Mouse (Mus musculus): ENCODE results near the gene Isl1. TPM values are rescaled to one million over a fixed set of nuclear protein-coding genes. Genes with fewer than 3 reads are reported as not detected.
A peak's percentile ranks its signal among the peaks of the same experiment; 100 is the strongest.

The Isl1 gene
- polyA plus RNA-seq (2016; fragmentation: Nextera tagmentation; extraction: Ambion mirVana), result 7.0 and 27.2 TPM in 2 replicates

- peak; percentile 93 for DNase-seq (ENCODE audit: low spot score)
- peak within 1 kb of the TSS; percentile 75 for H3K4me3 ChIP-seq
- H3K9me3 ChIP-seq, result no peaks in the 10 kb centered on the region
- no peaks in the 10 kb centered on the region for H3K36me3 ChIP-seq
- peaks cover 83% of the 10 kb centered on the region for H3K27me3 ChIP-seq (ENCODE audit: insufficient read depth, poor library complexity, severe bottlenecking)
- under 1% methylated on average over 82 of the region's 82 CpGs for WGBS
- peak within 1 kb of the TSS; percentile 88 for H3K27ac ChIP-seq
- peaks cover 25% of the 10 kb centered on the region for H3K4me1 ChIP-seq
Measured at GRCm38 (mm10) chr13:116309584-116310462, at the start of gene Isl1. Gene Isl1 (minus strand): TSS chr13:116309689.

GRCm38 (mm10) chr13:116335763-116336162 lies 26.3 kb upstream of the Isl1 start:
- DNase-seq (ENCODE audit: low spot score), result no peak
- 74% methylated on average over 3 of the region's 3 CpGs for WGBS
- no peak overlapping the region for H3K4me3 ChIP-seq
- no peaks in the 10 kb centered on the region for H3K27me3 ChIP-seq (ENCODE audit: insufficient read depth, poor library complexity, severe bottlenecking)
- no peaks in the 10 kb centered on the region for H3K9me3 ChIP-seq
- H3K36me3 ChIP-seq, result no peaks in the 10 kb centered on the region
- no peak overlapping the region for H3K27ac ChIP-seq
- no peaks in the 10 kb centered on the region for H3K4me1 ChIP-seq

- WGBS, result 2% methylated on average over 28 of the region's 28 CpGs
- H3K27ac ChIP-seq, result no peak overlapping the region; the same call in 1 of the 2 replicates
- no peak for DNase-seq (ENCODE audit: low spot score)
- H3K27me3 ChIP-seq (ENCODE audit: insufficient read depth, poor library complexity, severe bottlenecking), result peaks cover 62% of the 10 kb centered on the region
- no peaks in the 10 kb centered on the region for H3K36me3 ChIP-seq
- H3K4me3 ChIP-seq, result peak overlapping the region; percentile 47
- H3K4me1 ChIP-seq, result peaks cover 14% of the 10 kb centered on the region
- no peaks in the 10 kb centered on the region for H3K9me3 ChIP-seq
Measured at GRCm38 (mm10) chr13:116313636-116314530, 4.4 kb upstream of the Isl1 start.

GRCm38 (mm10) chr13:116311871-116312720 lies 2.6 kb upstream of the Isl1 start:
- no peak overlapping the region for H3K27ac ChIP-seq
- no peak for DNase-seq (ENCODE audit: low spot score)
- H3K36me3 ChIP-seq, result no peaks in the 10 kb centered on the region
- peaks cover 71% of the 10 kb centered on the region for H3K27me3 ChIP-seq (ENCODE audit: insufficient read depth, poor library complexity, severe bottlenecking)
- no peaks in the 10 kb centered on the region for H3K9me3 ChIP-seq
- H3K4me1 ChIP-seq, result peaks cover 14% of the 10 kb centered on the region
- 12% methylated on average over 13 of the region's 13 CpGs for WGBS
- peak overlapping the region; percentile 75 for H3K4me3 ChIP-seq

GRCm38 (mm10) chr13:116311011-116311410 lies 1.5 kb upstream of the Isl1 start:
- Histone ChIP-seq H3K27ac (peak overlapping the region; percentile 88; the same call in 1 of the 2 replicates), H3K27me3 (ENCODE audit: insufficient read depth, poor library complexity, severe bottlenecking) (peaks cover 82% of the 10 kb centered on the region), H3K9me3 (no peaks in the 10 kb centered on the region), H3K4me3 (peak overlapping the region; percentile 75), H3K4me1 (peaks cover 14% of the 10 kb centered on the region), H3K36me3 (no peaks in the 10 kb centered on the region)
- no peak for DNase-seq (ENCODE audit: low spot score)
- WGBS, result 26% methylated on average over 4 of the region's 4 CpGs

- 0% methylated on average over 9 of the region's 9 CpGs for WGBS
- Histone ChIP-seq H3K4me1 (peaks cover 19% of the 10 kb centered on the region), H3K36me3 (no peaks in the 10 kb centered on the region), H3K27me3 (ENCODE audit: insufficient read depth, poor library complexity, severe bottlenecking) (peaks cover 82% of the 10 kb centered on the region), H3K9me3 (no peaks in the 10 kb centered on the region), H3K27ac (peak overlapping the region; percentile 88), H3K4me3 (peak overlapping the region; percentile 75)
- no peak for DNase-seq (ENCODE audit: low spot score)
Measured at GRCm38 (mm10) chr13:116310463-116310765, 925 bp upstream of the Isl1 start.

GRCm38 (mm10) chr13:116308933-116309583 lies 431 bp downstream of the Isl1 start:
- no peak for DNase-seq (ENCODE audit: low spot score)
- H3K4me1 ChIP-seq, result peaks cover 24% of the 10 kb centered on the region
- no peaks in the 10 kb centered on the region for H3K9me3 ChIP-seq
- no peaks in the 10 kb centered on the region for H3K36me3 ChIP-seq
- peak overlapping the region; percentile 88 for H3K27ac ChIP-seq
- H3K4me3 ChIP-seq, result peak overlapping the region; percentile 75
- H3K27me3 ChIP-seq (ENCODE audit: insufficient read depth, poor library complexity, severe bottlenecking), result peaks cover 83% of the 10 kb centered on the region
- whole genome bisulfite sequencing, result 0% methylated on average over 18 of the region's 18 CpGs

- H3K27ac ChIP-seq, result peak overlapping the region; percentile 88
Measured at GRCm38 (mm10) chr13:116308121-116308932, 1.2 kb downstream of the Isl1 start.

GRCm38 (mm10) chr13:116306591-116306990 lies 2.9 kb downstream of the Isl1 start:
- Histone ChIP-seq H3K9me3 (no peaks in the 10 kb centered on the region), H3K27me3 (ENCODE audit: insufficient read depth, poor library complexity, severe bottlenecking) (peaks cover 83% of the 10 kb centered on the region), H3K36me3 (no peaks in the 10 kb centered on the region), H3K4me1 (peaks cover 23% of the 10 kb centered on the region), H3K27ac (no peak overlapping the region), H3K4me3 (peak overlapping the region; percentile 48)
- WGBS, result 12% methylated on average over 6 of the region's 6 CpGs
- DNase-seq (ENCODE audit: low spot score), result no peak

More at GRCm38 (mm10) chr13:116308121-116308932, 1.2 kb downstream of the Isl1 start:
- Histone ChIP-seq H3K4me3 (peak overlapping the region; percentile 75), H3K9me3 (no peaks in the 10 kb centered on the region), H3K27me3 (ENCODE audit: insufficient read depth, poor library complexity, severe bottlenecking) (peaks cover 83% of the 10 kb centered on the region), H3K4me1 (peaks cover 18% of the 10 kb centered on the region), H3K36me3 (no peaks in the 10 kb centered on the region)
- no peak for DNase-seq (ENCODE audit: low spot score)
- whole genome bisulfite sequencing, result under 1% methylated on average over 20 of the region's 20 CpGs

- H3K4me3 ChIP-seq, result peak overlapping the region; percentile 48
- no peaks in the 10 kb centered on the region for H3K36me3 ChIP-seq
- H3K4me1 ChIP-seq, result peaks cover 23% of the 10 kb centered on the region
- 0 out of 2 replicates have a peak overlapping the region, but pooled peaks have one; percentile 16 for H3K27ac ChIP-seq
- no peak for DNase-seq (ENCODE audit: low spot score)
- WGBS, result 17% methylated on average over 2 of the region's 2 CpGs
- no peaks in the 10 kb centered on the region for H3K9me3 ChIP-seq
- H3K27me3 ChIP-seq (ENCODE audit: insufficient read depth, poor library complexity, severe bottlenecking), result peaks cover 84% of the 10 kb centered on the region
Measured at GRCm38 (mm10) chr13:116305721-116306120, 3.8 kb downstream of the Isl1 start.

- no peaks in the 10 kb centered on the region for H3K9me3 ChIP-seq
- 0 out of 2 replicates have a peak overlapping the region, but pooled peaks have one; percentile 10 for H3K27ac ChIP-seq
- WGBS, result 3% methylated on average over 25 of the region's 25 CpGs
- H3K4me3 ChIP-seq, result peak overlapping the region; percentile 48
- no peaks in the 10 kb centered on the region for H3K36me3 ChIP-seq
- peaks cover 23% of the 10 kb centered on the region for H3K4me1 ChIP-seq
- DNase-seq (ENCODE audit: low spot score), result peak; percentile 77
- peaks cover 87% of the 10 kb centered on the region for H3K27me3 ChIP-seq (ENCODE audit: insufficient read depth, poor library complexity, severe bottlenecking)
Measured at GRCm38 (mm10) chr13:116304713-116305470, 4.6 kb downstream of the Isl1 start.

Data from heart, embryonic 10.5 days (tissue).